Mouse (Mus musculus): ENCODE results near the gene Pnkd. TPM values are rescaled to one million over a fixed set of nuclear protein-coding genes. Genes with fewer than 3 reads are reported as not detected.
"Not testable (repeated sequence)": the region's sequence is repeated elsewhere in the genome, so short reads cannot be mapped to it uniquely, and the experiment has no call there.

The Pnkd gene
- total RNA-seq, 1 experiment from 2014 or later, result 29.0 TPM

DNA sequence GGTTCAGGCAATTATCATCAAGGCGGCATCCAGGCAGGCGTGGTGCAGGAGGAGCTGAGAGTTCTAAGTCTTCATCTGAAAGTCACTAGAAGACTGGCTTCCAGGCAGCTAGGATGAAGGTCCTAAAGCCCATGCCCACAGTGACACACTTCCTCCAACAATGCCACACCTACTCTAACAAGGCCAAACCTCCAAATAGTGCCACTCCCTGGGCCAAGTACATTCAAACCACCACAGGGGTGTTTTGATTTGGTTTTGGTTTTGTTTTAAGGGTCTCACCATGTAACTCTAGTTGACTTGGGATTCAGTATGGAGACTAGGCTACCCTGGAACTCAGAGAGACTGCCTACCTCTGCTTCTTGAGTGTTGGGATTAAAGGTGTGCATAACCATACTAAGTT, 20.8 kb downstream of the Pnkd start, which contains the start of gene Tmbim1:
Tmbim1 (minus strand) TSS at position 101 of the 400 bp plus-strand sequence.
- ATAC-seq (replicated peaks in 1 of 2; ENCODE audit: insufficient read depth in 1 of 2, low FRiP score in 2 of 2, low TSS enrichment in 1 of 2, low read depth in 1 of 2, poor library complexity in 2 of 2, severe bottlenecking in 2 of 2), result no peak

DNA sequence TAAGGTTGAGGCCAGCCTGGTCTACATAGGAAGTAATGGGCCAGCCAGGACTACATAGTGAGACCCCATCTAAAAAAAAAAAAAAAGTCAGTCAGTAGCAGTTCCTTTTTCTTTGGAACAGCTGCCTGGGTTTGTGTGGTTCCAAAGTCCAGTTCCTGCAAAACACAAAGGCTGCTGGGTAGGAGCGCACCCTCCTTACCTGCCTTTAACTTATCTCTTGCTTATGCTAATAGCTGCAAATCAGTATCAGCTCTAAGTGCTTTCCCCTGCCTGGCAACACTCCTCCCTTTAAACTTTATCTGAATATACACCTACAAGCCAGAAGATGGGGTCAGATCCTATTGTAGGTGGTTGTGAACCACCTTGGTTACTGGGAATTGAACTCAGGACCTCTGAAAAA, 22.4 kb downstream of the Pnkd start:
- ATAC-seq (replicated peaks in 1 of 2; ENCODE audit: insufficient read depth in 1 of 2, low FRiP score in 2 of 2, low TSS enrichment in 1 of 2, low read depth in 1 of 2, poor library complexity in 2 of 2, severe bottlenecking in 2 of 2), result no peak

DNA sequence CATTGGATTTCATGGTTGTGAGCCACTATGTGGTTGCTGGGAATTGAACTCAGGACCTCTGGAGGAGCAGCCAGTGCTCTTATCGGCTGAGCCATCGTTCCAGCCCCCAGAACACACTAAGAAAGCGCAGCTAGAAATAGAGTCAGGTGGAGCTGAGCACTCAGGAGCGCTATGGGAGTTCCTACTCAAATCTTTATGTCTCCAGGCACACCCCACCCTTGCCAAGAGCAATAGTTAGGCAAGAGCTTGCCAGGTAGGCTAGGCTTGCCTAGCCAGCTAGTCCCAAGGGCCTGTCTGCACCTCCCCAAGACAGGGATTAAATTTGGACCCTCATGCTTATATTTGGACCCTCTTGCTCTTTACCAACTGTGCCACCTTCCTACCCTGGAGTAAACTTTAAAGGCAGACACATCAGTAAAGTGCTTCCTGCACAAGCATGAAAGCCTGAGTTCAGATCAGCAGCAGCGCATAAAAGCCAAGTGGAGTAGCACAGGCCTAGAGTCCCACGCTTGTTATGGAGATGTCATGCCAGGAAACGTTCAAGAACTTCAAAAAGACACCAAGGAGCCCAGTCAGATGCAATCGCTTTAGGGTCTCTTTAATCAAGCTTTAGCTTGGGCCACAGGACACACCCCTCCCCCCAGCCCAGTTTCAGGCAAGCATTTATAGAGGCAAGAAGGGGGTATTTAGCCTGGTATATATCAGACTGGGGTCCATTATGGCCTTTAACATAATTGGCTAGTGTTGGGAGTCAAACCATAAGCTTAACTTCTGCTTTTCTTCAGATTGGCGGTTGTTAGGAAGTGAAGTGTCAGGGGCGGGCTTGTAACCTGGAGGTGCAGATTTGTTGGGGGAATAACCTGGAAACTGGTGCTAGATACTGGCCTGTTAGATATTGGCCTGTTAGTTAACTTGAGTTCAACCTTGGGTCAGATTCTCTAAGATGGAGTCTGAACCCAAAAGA, 23.6 kb downstream of the Pnkd start:
- peak in 1 of 2 experiments; percentile 56; a peak in 1 of 4 replicates for ATAC-seq (replicated peaks in 1 of 2; ENCODE audit: insufficient read depth in 1 of 2, low FRiP score in 2 of 2, low TSS enrichment in 1 of 2, low read depth in 1 of 2, poor library complexity in 2 of 2, severe bottlenecking in 2 of 2)

DNA sequence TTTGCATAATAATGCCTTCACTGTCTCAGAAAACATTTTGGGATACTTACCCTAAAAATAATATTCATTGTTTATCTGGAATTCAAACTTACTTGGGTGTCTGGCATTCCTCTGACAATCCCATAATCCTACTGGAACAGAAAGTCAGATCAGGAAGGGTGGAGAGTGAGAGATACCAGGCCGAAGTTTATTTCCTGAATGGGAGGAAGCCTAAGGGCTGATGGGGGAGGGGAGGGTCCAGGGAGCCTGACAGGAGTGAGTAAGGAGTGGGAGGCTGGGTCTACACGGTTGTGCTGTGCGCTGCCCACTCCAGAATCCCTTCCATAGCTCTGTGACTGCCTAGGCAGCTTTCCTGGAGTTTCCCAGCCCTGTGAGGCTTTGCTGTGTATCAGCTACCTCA, 25.0 kb downstream of the Pnkd start:
- ATAC-seq (replicated peaks in 1 of 2; ENCODE audit: insufficient read depth in 1 of 2, low FRiP score in 2 of 2, low TSS enrichment in 1 of 2, low read depth in 1 of 2, poor library complexity in 2 of 2, severe bottlenecking in 2 of 2), result no peak

DNA sequence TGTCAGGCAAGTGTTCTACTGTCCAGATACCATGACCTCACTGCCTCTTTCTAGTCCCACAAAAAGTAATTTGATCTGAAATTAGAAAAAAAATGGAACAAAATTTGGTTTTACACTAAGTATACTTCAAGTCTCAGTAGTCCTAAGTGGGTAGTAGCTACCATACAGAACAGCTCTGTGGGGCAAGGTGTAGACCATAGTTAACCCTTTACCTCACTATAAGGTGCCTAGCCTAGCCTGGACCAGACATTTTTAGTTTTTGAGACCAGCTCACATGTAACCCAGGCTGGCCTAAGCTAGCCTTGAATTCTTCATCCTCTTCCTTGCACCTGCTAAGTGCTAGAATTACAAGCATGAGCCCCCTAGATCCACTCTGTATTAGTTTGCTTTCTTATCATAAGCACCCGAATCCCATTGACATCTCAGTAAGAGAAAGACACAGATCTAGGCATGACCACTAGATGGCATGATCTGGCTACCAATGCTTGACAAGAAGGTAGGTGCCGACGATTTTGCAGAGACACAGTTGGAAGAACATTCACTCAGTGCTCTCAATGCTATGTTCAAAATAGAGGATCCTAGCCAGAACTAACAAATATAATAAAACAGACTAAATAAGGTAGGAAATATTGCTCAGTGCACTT, 28.4 kb downstream of the Pnkd start:
- peak; percentile 61 to 83; a peak in 3 of 4 replicates for ATAC-seq (replicated peaks in 1 of 2; ENCODE audit: insufficient read depth in 1 of 2, low FRiP score in 2 of 2, low TSS enrichment in 1 of 2, low read depth in 1 of 2, poor library complexity in 2 of 2, severe bottlenecking in 2 of 2)

DNA sequence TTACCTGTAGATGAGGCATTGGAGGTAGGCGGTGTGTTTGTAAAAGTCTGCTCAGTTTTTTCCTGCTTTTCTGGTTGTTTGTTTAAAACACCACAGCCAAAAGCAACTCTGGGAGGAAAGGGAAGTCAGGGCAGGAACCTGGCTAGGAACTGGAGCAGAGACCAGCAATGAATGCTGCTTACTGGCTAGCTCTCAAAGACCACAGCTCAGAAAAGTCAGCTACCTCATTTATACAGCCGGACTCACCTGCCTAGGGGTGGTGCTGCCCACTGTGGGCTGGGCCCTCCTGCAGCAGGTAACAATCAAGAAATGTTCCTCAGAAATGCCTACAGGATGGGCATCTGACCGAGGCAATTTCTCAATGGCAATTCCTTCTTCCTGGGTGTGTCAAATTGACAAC, 30.1 kb downstream of the Pnkd start:
- no peak for ATAC-seq (replicated peaks in 1 of 2; ENCODE audit: insufficient read depth in 1 of 2, low FRiP score in 2 of 2, low TSS enrichment in 1 of 2, low read depth in 1 of 2, poor library complexity in 2 of 2, severe bottlenecking in 2 of 2)

DNA sequence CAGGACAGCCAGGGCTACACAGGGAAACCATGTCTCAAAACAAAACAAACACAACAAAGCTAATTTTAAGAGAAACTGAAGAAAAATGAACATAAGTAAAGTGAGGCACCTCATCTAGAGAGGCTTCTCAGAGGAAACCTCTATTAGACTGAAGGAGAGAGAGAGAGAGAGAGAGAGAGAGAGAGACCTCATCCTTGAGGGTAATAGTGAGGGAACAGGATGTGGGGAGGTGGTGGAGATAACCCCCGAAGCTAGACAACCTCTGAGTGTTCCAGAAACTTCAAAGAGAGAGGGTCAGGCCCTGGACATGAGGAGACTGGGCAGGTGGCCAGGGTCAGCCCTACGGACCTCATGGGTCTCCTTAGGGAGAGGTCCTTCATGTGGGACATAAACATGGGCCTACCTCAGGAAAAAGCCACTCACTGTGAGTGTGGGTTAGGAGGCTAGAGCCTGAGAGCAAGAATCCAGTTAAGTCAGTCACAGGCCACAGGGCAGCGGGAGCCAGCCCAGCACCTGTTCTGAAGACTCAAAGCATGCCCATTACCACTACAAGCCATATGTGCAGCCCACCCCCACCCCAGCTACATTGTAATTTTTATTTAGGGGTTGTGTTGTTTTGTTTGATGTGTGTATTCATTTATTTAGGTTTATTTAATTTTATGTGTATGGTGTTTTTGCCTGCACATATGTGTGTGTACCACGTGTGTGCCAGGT, 31.5 kb downstream of the Pnkd start:
- no peak for ATAC-seq (replicated peaks in 1 of 2; ENCODE audit: insufficient read depth in 1 of 2, low FRiP score in 2 of 2, low TSS enrichment in 1 of 2, low read depth in 1 of 2, poor library complexity in 2 of 2, severe bottlenecking in 2 of 2)

DNA sequence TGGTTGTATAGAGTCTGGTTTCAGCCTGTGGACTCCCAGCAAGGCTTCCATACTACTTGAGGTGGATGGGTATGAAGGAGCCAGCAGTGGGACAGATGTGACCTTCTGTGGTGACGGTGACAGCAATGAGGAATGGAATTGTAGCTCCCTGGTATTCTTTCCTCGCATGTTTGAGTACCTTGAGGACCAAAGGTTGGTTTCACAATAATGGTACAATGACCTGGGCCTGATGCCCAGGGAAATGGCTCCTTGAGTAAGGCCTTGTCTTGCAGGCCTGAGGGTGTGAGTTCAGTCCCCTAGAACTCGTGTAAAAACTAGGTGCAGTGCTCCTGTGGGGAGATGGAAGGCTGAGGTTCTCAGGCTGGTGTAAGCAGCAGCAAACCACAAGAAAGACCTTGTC, 34.0 kb downstream of the Pnkd start:
- ATAC-seq (replicated peaks in 1 of 2; ENCODE audit: insufficient read depth in 1 of 2, low FRiP score in 2 of 2, low TSS enrichment in 1 of 2, low read depth in 1 of 2, poor library complexity in 2 of 2, severe bottlenecking in 2 of 2), result no peak

DNA sequence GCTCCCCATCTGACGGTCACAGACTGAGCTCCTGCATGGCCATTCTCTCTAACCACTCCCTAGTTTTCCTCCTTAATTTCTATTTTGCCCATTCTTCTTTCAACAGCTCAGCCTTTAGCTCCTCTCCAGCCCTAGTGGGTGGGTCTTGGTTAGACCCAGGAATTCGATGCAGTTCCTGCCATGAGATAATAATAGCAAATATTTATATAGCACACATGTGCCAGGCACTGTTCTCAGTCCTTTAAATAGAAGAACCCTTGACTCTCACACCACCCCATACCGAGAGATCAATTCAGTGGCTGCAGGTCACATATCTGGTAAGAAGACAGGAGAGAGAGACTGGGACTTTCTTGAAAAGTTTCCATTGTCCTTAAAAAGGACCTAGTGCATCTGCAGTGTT, 36.7 kb downstream of the Pnkd start:
- ATAC-seq (replicated peaks in 1 of 2; ENCODE audit: insufficient read depth in 1 of 2, low FRiP score in 2 of 2, low TSS enrichment in 1 of 2, low read depth in 1 of 2, poor library complexity in 2 of 2, severe bottlenecking in 2 of 2), result no peak

DNA sequence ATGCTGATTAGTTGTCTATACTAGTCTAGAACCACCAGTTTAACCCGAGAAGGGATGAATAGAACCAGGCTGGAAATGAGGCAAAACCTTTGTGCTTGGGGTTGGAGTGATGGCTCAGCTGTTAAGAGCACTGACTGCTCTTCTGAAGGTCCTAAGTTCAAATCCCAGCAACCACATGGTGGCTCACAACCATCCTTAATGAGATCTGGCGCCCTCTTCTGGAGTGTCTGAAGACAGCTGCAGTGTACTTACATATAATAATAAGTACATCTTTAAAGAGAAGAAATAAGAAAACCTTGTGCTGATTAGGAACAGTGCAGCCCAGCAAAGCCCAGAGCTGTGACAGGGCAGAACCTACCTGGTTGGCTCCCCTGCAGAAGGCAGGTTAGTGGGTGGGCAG, 42.2 kb downstream of the Pnkd start:
- ATAC-seq (replicated peaks in 1 of 2; ENCODE audit: insufficient read depth in 1 of 2, low FRiP score in 2 of 2, low TSS enrichment in 1 of 2, low read depth in 1 of 2, poor library complexity in 2 of 2, severe bottlenecking in 2 of 2), result not testable (repeated sequence)

DNA sequence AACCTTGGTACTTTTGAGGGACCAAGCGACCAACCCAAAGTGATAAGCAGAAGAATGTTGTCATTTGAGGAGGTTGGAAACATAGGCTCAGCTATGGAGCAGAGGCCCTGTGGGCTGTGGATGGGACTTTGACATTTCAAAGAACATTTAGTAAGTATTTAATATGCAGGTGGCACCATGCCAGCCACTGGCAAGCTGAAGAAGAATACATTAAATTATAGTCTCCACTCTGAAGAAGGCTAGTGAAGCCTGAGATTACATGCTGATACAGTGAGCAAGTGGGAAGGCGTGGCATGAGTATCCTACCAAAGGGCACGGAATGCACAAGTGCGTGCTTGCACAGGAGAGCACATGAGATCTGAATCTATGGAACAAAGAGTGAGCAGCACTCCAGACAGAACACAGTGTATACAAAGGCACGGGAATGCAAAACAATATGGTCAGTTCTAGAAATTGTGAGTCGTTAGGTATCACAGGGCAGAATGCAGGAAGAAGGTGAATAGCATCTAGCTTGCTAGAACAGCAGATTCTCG, 45.2 kb downstream of the Pnkd start:
- no peak for ATAC-seq (replicated peaks in 1 of 2; ENCODE audit: insufficient read depth in 1 of 2, low FRiP score in 2 of 2, low TSS enrichment in 1 of 2, low read depth in 1 of 2, poor library complexity in 2 of 2, severe bottlenecking in 2 of 2)

DNA sequence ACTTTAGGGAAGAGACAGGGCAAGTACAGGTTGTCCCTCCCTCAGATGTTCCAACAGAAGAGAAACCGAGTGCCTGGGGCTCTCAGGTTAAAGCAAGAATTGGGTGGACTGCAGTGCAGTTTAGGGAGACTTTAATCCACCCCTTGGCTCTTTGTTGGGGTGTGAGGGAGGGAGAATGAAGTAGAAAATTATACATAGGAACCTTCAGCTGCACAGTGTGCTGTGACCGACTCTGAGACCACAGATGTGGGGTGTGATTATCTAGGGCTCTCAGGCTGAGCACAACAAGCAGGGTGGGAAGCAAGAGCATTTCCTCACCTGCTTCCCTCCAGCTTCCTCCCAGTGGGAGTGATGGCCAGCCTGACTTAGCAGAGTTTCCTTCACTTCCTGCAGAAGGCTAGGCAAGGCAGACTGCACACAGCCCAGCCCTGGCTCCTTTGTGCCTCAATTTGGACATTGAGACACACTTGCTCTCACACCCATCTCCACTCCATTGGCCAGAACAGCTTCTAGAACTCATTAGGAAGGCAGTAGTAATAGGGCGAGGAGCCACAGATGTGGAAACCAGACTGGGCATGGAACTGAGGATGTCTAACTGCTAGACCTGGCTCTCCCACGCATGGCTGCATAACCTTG, 46.4 kb downstream of the Pnkd start:
- peak; percentile 23 to 33; a peak in 3 of 4 replicates for ATAC-seq (replicated peaks in 1 of 2; ENCODE audit: insufficient read depth in 1 of 2, low FRiP score in 2 of 2, low TSS enrichment in 1 of 2, low read depth in 1 of 2, poor library complexity in 2 of 2, severe bottlenecking in 2 of 2)

DNA sequence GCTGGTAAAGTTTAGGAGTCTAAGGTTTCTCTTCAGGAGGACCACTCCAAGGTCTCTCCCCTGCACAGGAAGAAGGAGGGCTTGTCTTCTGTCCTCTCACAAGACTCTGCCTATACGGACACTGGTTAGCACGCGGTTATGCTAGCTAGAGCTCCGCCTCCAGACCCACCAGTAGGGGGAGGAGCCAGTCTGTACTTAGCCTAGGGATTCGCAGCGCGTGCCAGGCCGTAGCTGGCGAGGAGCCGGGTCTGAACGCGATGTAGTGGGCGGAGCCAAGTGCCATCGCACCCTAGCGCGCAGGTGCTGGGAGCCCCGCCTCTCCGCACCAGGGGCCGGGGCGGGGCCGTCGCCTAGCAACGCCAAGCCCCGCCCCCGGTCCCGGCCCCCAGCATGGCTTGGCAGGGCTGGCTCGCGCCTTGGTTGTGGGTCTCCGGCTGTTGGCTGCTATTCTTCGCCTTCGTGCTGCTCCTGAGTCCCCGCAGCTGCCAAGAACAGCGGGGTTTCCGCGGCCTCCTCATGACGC, 47.6 kb downstream of the Pnkd start:
- peak; percentile 87 to 91 for ATAC-seq (replicated peaks in 1 of 2; ENCODE audit: insufficient read depth in 1 of 2, low FRiP score in 2 of 2, low TSS enrichment in 1 of 2, low read depth in 1 of 2, poor library complexity in 2 of 2, severe bottlenecking in 2 of 2)

DNA sequence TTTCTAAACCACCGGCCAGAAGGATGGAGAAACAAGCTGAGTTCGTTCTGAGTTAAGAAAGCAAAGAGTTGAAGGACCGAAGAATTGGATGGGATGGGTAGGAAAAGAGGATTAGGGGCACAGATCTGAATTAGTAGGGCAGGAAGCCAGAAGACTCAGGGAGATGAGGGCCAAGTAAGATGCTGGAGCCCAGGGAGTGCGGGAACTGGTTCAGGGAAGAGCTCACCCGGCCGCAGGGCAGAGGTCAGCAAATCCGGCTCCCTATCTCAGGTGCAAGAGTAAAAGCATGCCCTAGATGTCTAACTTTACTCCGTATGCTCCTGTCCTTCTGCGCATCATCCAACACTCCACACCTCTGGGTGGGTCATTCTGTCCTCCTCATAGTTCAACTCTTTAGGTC, 48.2 kb downstream of the Pnkd start:
- no peak for ATAC-seq (replicated peaks in 1 of 2; ENCODE audit: insufficient read depth in 1 of 2, low FRiP score in 2 of 2, low TSS enrichment in 1 of 2, low read depth in 1 of 2, poor library complexity in 2 of 2, severe bottlenecking in 2 of 2)

DNA sequence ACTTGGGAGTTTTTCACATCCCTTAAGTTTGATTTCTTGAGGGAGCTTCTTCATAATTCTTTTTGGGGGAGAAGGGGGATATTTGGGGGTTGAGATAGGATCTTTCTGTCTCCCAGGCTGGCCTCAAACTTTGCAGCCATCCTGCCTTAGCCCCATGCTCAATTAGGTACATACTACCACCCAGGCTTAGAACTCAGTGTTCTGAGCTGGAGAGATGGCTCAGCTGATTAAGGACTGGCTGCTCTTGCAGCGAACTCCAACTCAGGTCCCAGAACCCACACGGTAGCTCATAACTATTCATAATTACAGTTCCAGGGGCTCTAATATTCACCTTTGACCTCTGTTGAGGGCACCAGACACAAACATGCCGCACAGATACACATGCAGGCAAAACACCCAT, 49.9 kb downstream of the Pnkd start:
- no peak for ATAC-seq (replicated peaks in 1 of 2; ENCODE audit: insufficient read depth in 1 of 2, low FRiP score in 2 of 2, low TSS enrichment in 1 of 2, low read depth in 1 of 2, poor library complexity in 2 of 2, severe bottlenecking in 2 of 2)

DNA sequence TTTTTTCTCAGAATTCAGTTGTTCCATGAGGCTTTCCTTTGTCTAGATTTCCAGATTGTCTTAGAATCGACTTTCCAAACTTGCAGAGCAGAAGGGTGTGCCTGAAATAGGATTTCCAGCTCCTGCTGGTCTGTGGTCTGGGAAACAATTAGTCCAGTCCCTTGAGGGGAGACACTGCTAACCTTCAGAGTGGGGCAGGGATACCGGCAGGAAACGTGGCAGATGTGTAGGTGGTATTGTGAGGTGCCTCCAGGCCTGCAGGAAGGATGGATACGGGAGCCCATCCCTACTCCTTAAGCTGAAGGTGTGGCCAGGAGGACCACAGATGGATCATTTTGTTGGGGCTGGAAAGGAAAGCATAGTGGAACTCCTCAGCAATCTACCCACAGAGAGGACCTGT, 50.3 kb downstream of the Pnkd start:
- no peak for ATAC-seq (replicated peaks in 1 of 2; ENCODE audit: insufficient read depth in 1 of 2, low FRiP score in 2 of 2, low TSS enrichment in 1 of 2, low read depth in 1 of 2, poor library complexity in 2 of 2, severe bottlenecking in 2 of 2)
